Mouse (Mus musculus) embryonic stem cell, embryonic (primary cell): ENCODE measurements at regions not wholly inside any gene's neighbourhood (a gene's known extent, or its start where the extent isn't known, plus 50 kb on each side); places are given as distances from the start of the nearest gene placed in this dataset.

Experiments
- CTCF ChIA-PET, 4 experiments: fragments of 300-600 bp in 2 of 4; fragments of 350-600 bp in 2 of 4; sonication (Branson Sonifier 250); formaldehyde crosslinking; loops; one replicate each; lab custom pipeline; 2022; ENCODE audit warnings: inconsistent platforms in 2 of 4; lab: Charles Lee
- POLR2A ChIA-PET, 4 experiments: fragments of 300-600 bp in 2 of 4; fragments of 350-600 bp in 2 of 4; sonication (Branson Sonifier 250); formaldehyde crosslinking; loops; one replicate each; lab custom pipeline; 2022; ENCODE audit warnings: antibody characterized with exemption in 4 of 4, inconsistent platforms in 1 of 4; lab: Charles Lee

- ChIA-PET POLR2A (interaction anchor here in 2 of 4 experiments (0.6 to 0.9 kb wide), 2 partner anchors 11 to 25 kb away, joined by 3 to 8 read pairs; no protein-coding TSS in a partner anchor), CTCF (no interaction called here)
Observed at GRCm38 (mm10) chr15:36880602-36881001, 127.0 kb downstream of the Zfp706 start.

- ChIA-PET POLR2A (interaction anchor here in 1 of 4 experiments (0.8 kb wide), 1 partner anchor 13 kb away, joined by 6 read pairs; no protein-coding TSS in a partner anchor), CTCF (no interaction called here)
Observed at GRCm38 (mm10) chr15:36879587-36879986, 128.0 kb downstream of the Zfp706 start.

- ChIA-PET POLR2A (interaction anchor here in 2 of 4 experiments (0.6 to 0.8 kb wide), 2 partner anchors 12 to 157 kb away, joined by 3 to 6 read pairs; no protein-coding TSS in a partner anchor), CTCF (interaction anchor here in 1 of 4 experiments (0.6 kb wide), 1 partner anchor 1454 kb away, joined by 4 read pairs; no protein-coding TSS in a partner anchor)
Observed at GRCm38 (mm10) chr15:36878960-36879359, 128.6 kb downstream of the Zfp706 start.

GRCm38 (mm10) chr15:36878276-36878675 is 129.3 kb downstream of the Zfp706 start:
- POLR2A ChIA-PET = no interaction called here

GRCm38 (mm10) chr15:36877501-36877900 is 130.1 kb downstream of the Zfp706 start:
- ChIA-PET CTCF (interaction anchor here in 2 of 4 experiments (0.6 kb wide), 2 partner anchors 488 to 978 kb away, joined by 3 read pairs; no protein-coding TSS in a partner anchor), POLR2A (interaction anchor here in 1 of 4 experiments (0.5 to 0.6 kb wide), 2 partner anchors 33 to 185 kb away, joined by 3 read pairs; no protein-coding TSS in a partner anchor)

More at GRCm38 (mm10) chr15:36878276-36878675, 129.3 kb downstream of the Zfp706 start:
- CTCF ChIA-PET = interaction anchor here in 1 of 4 experiments (0.6 to 0.7 kb wide), 2 partner anchors 170 to 1454 kb away, joined by 4 read pairs; no protein-coding TSS in a partner anchor

GRCm38 (mm10) chr15:36875980-36876778 is 131.4 kb downstream of the Zfp706 start:
- CTCF ChIA-PET = interaction anchor here in 1 of 4 experiments (0.6 kb wide), 1 partner anchor 258 kb away, joined by 3 read pairs; no protein-coding TSS in a partner anchor
- POLR2A ChIA-PET = no interaction called here

- ChIA-PET POLR2A (interaction anchor here in 2 of 4 experiments (1.0 to 1.4 kb wide), 2 partner anchors 9 to 137 kb away, joined by 3 read pairs; no protein-coding TSS in a partner anchor), CTCF (no interaction called here)
Observed at GRCm38 (mm10) chr15:36874555-36874954, 133.0 kb downstream of the Zfp706 start.

GRCm38 (mm10) chr15:36873884-36874243 is 133.7 kb downstream of the Zfp706 start:
- ChIA-PET POLR2A (interaction anchor here in 2 of 4 experiments (0.7 to 2.1 kb wide), 6 partner anchors 9 to 137 kb away, joined by 3 to 7 read pairs (median 3); no protein-coding TSS in a partner anchor), CTCF (interaction anchor here in 3 of 4 experiments (0.7 to 1.4 kb wide), 4 partner anchors 11 to 369 kb away, joined by 3 to 10 read pairs (median 4); no protein-coding TSS in a partner anchor)

- ChIA-PET CTCF (interaction anchor here in 3 of 4 experiments (0.7 to 1.4 kb wide), 4 partner anchors 12 to 369 kb away, joined by 3 to 10 read pairs (median 4); no protein-coding TSS in a partner anchor), POLR2A (interaction anchor here in 2 of 4 experiments (0.7 to 2.1 kb wide), 5 partner anchors 10 to 138 kb away, joined by 3 to 7 read pairs (median 3); no protein-coding TSS in a partner anchor)
Observed at GRCm38 (mm10) chr15:36873058-36873883, 134.3 kb downstream of the Zfp706 start.

GRCm38 (mm10) chr15:36872566-36872965 is 135.0 kb downstream of the Zfp706 start:
- POLR2A ChIA-PET = interaction anchor here in 2 of 4 experiments (1.2 to 2.1 kb wide), 2 partner anchors 13 to 31 kb away, joined by 3 to 7 read pairs; no protein-coding TSS in a partner anchor
- CTCF ChIA-PET = interaction anchor here in 2 of 4 experiments (1.1 to 1.4 kb wide), 2 partner anchors 13 to 368 kb away, joined by 3 read pairs; no protein-coding TSS in a partner anchor

- POLR2A ChIA-PET = interaction anchor here in 2 of 4 experiments (1.8 to 2.0 kb wide), 2 partner anchors 12 to 14 kb away, joined by 5 to 7 read pairs; no protein-coding TSS in a partner anchor
- CTCF ChIA-PET = no interaction called here
Observed at GRCm38 (mm10) chr15:36870717-36871116, 136.9 kb downstream of the Zfp706 start.

- CTCF ChIA-PET = no interaction called here
- POLR2A ChIA-PET = interaction anchor here in 3 of 4 experiments (0.6 to 2.0 kb wide), 3 partner anchors 12 to 1217 kb away, joined by 3 to 6 read pairs (median 5); no protein-coding TSS in a partner anchor
Observed at GRCm38 (mm10) chr15:36870094-36870493, 137.5 kb downstream of the Zfp706 start.

GRCm38 (mm10) chr15:36866088-36866487 is 141.5 kb downstream of the Zfp706 start:
- POLR2A ChIA-PET = no interaction called here
- CTCF ChIA-PET = no interaction called here

GRCm38 (mm10) chr15:36865332-36865731 is 142.2 kb downstream of the Zfp706 start:
- ChIA-PET POLR2A (no interaction called here), CTCF (no interaction called here)

- POLR2A ChIA-PET = no interaction called here
- CTCF ChIA-PET = no interaction called here
Observed at GRCm38 (mm10) chr15:36864046-36864445, 143.5 kb downstream of the Zfp706 start.

- ChIA-PET POLR2A (interaction anchor here in 3 of 4 experiments (0.6 to 2.0 kb wide), 9 partner anchors 9 to 148 kb away, joined by 3 to 7 read pairs (median 3); no protein-coding TSS in a partner anchor), CTCF (no interaction called here)
Observed at GRCm38 (mm10) chr15:36858711-36859110, 148.9 kb downstream of the Zfp706 start.

- ChIA-PET CTCF (no interaction called here), POLR2A (interaction anchor here in 1 of 4 experiments (1.6 to 2.0 kb wide), 2 partner anchors 13 to 97 kb away, joined by 5 to 7 read pairs; no protein-coding TSS in a partner anchor)
Observed at GRCm38 (mm10) chr15:36857622-36858021, 150.0 kb downstream of the Zfp706 start.
